Mouse (Mus musculus) heart, embryonic 15.5 days (tissue): Measurements from ENCODE around the gene Mapre1. TPM values are rescaled to one million over a fixed set of nuclear protein-coding genes. Genes with fewer than 3 reads are reported as not detected.

Source experiments
- ATAC-seq: fragments of 200-750 bp; cut with Nextera tagmentation; replicated peaks from 2 replicates; pipeline ENCODE4 v1.8.0; 2017; ENCODE audit warnings: low read depth, moderate TSS enrichment; ENCODE audit not compliant: insufficient number of reproducible peaks, insufficient read depth, low FRiP score
- H3K27ac ChIP-seq: fragments of 300-500 bp; sonication (generic); 2 replicates; pipeline ENCODE4 v1.5.1; 2015; ENCODE audit warnings: mild to moderate bottlenecking, inconsistent platforms
- H3K27me3 ChIP-seq: fragments of 300-500 bp; sonication (generic); 2 replicates; pipeline ENCODE4 v1.6.1; 2015; ENCODE audit warnings: inconsistent platforms
- H3K36me3 ChIP-seq: fragments of 300-500 bp; sonication (generic); 2 replicates; pipeline ENCODE4 v1.6.1; 2015; ENCODE audit warnings: mild to moderate bottlenecking, inconsistent platforms
- H3K4me1 ChIP-seq: fragments of 300-500 bp; sonication (generic); replicated peaks from 2 replicates; pipeline ENCODE4 v1.6.1; 2015; ENCODE audit warnings: inconsistent platforms
- H3K4me2 ChIP-seq: fragments of 300-500 bp; sonication (generic); 2 replicates; pipeline ENCODE4 v1.6.1; 2015; ENCODE audit warnings: inconsistent platforms, mild to moderate bottlenecking, moderate library complexity
- H3K4me3 ChIP-seq: fragments of 300-500 bp; sonication (generic); 2 replicates; pipeline ENCODE4 v1.5.1; 2015; ENCODE audit warnings: mild to moderate bottlenecking, inconsistent platforms
- H3K9ac ChIP-seq: fragments of 300-500 bp; sonication (generic); 2 replicates; pipeline ENCODE4 v1.6.1; 2015; ENCODE audit warnings: mild to moderate bottlenecking, inconsistent platforms
- H3K9me3 ChIP-seq: fragments of 300-500 bp; sonication (generic); replicated peaks from 2 replicates; pipeline ENCODE4 v1.6.1; 2016; ENCODE audit warnings: inconsistent platforms
- WGBS: fragments of 180-500 bp; shearing (Covaris S2); methylation state at CpG from one replicate; pipeline ENCODE4 v1.1.7; 2015; ENCODE audit warnings: mixed read lengths; 5-methylcytosine and 5-hydroxymethylcytosine counted together
- polyA plus RNA-seq: library from polyadenylated mRNA; unstranded; fragments of >200 nt; fragmentation: Nextera tagmentation; extraction: Ambion mirVana; gene quantifications from 2 replicates; pipeline ENCODE4 v1.2.1, GENCODE M21; 2015

Gene Mapre1
- polyA plus RNA-seq, 1 experiment from 2014 or later: 241 TPM

DNA sequence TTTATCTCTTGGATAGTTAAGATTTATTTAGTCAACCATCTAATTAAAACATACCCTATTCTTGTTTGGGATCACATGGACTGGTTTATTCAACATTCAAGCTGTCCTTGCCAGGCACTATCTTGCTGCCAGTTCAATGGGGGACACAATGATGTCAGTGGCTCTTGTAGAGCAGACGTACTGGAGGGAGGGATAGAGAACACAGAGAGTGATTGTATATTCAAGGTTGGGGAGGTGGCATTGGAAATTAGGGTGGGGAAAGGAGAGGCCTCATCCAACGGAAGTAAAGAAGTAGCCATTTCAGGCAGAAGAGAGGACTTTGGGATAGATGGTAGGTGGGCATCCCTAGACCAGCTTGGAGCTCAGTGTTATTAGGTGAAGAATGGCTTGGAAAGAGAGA, 16.2 kb upstream of the Mapre1 start:
- no peak overlapping the region for H3K4me3 ChIP-seq
- peaks cover 4% of the 10 kb centered on the region; the same call in 1 of the 2 replicates for H3K9me3 ChIP-seq
- H3K27ac ChIP-seq: no peak overlapping the region
- H3K4me2 ChIP-seq: no peak overlapping the region
- WGBS: 61% methylated on average over 2 of the region's 2 CpGs
- H3K27me3 ChIP-seq: no peaks in the 10 kb centered on the region
- no peak overlapping the region for H3K9ac ChIP-seq
- H3K4me1 ChIP-seq: no peaks in the 10 kb centered on the region
- ATAC-seq: no peak
- H3K36me3 ChIP-seq: no peaks in the 10 kb centered on the region

DNA sequence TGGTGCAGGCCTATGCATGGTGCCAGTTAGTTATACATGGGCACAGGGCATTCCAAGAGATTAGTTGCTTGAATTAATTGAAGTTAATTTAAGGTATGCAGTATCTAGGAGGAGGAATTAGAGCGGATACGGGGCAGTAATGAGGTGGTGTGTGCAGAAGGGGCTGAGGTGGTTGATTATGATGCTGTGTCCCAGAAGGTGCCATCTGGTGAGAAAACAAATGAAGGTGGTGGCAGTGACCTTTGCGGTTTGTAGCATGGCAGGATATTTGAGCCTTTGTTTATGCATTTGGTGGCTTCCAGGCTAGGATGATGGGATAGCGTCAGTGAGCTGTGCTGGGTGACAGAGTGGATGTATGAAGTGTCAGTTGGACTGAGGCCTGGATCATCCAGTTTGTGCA, 15.8 kb upstream of the Mapre1 start:
- Histone ChIP-seq H3K27me3 (no peaks in the 10 kb centered on the region), H3K27ac (no peak overlapping the region), H3K9me3 (peaks cover 4% of the 10 kb centered on the region; the same call in 1 of the 2 replicates), H3K4me3 (no peak overlapping the region), H3K36me3 (no peaks in the 10 kb centered on the region), H3K4me2 (no peak overlapping the region), H3K9ac (no peak overlapping the region), H3K4me1 (no peaks in the 10 kb centered on the region)
- 89% methylated on average over 4 of the region's 4 CpGs for WGBS
- ATAC-seq: no peak

DNA sequence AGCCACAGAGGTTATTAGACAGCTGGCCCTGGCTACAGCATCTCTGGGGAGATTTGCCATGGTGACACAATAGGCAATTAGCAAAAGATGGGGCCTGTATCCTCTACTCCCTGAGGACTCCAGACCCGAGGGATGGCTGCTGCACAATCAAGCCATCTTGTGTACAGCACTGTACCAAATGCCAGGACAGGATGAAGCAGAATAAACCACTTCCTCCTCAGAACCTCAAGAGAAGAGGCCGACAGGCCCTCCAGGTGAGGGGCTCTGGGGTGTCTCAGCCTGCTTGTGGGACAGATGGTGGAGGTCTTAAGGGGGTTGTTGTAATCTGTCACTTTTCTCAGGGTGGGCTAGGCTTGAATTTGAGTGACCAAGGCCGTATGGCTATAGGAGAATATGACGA, 7.0 kb upstream of the Mapre1 start:
- Histone ChIP-seq H3K27me3 (no peaks in the 10 kb centered on the region), H3K4me2 (no peak overlapping the region), H3K4me1 (no peaks in the 10 kb centered on the region), H3K36me3 (no peaks in the 10 kb centered on the region), H3K4me3 (no peak overlapping the region), H3K27ac (no peak overlapping the region), H3K9ac (no peak overlapping the region), H3K9me3 (no peaks in the 10 kb centered on the region)
- 75% methylated on average over 4 of the region's 4 CpGs for WGBS
- no peak for ATAC-seq

GRCm38 (mm10) chr2:153741437-153742065, 477 bp downstream of the Mapre1 start:
- WGBS: under 1% methylated on average over 46 of the region's 56 CpGs
- Histone ChIP-seq H3K9ac (peak overlapping the region; percentile 81), H3K9me3 (no peaks in the 10 kb centered on the region), H3K27me3 (no peaks in the 10 kb centered on the region), H3K4me1 (peaks cover 43% of the 10 kb centered on the region), H3K27ac (peak overlapping the region; percentile 94), H3K4me2 (peak overlapping the region; percentile 75), H3K36me3 (peaks cover 5% of the 10 kb centered on the region), H3K4me3 (peak overlapping the region; percentile 78)
- peak; percentile 85 for ATAC-seq

- no peaks in the 10 kb centered on the region for H3K27me3 ChIP-seq
- H3K4me1 ChIP-seq: peaks cover 56% of the 10 kb centered on the region
- H3K4me3 ChIP-seq: no peak overlapping the region
- peaks cover 21% of the 10 kb centered on the region for H3K36me3 ChIP-seq
- H3K4me2 ChIP-seq: no peak overlapping the region
- ATAC-seq: no peak
- no peak overlapping the region for H3K27ac ChIP-seq
- H3K9ac ChIP-seq: no peak overlapping the region
- no peaks in the 10 kb centered on the region for H3K9me3 ChIP-seq
Observed at GRCm38 (mm10) chr2:153747994-153748393, 6.9 kb downstream of the Mapre1 start.

- H3K27ac ChIP-seq: peak overlapping the region; percentile 18; the same call in 1 of the 2 replicates
Observed at GRCm38 (mm10) chr2:153750363-153750762, 9.3 kb downstream of the Mapre1 start.

DNA sequence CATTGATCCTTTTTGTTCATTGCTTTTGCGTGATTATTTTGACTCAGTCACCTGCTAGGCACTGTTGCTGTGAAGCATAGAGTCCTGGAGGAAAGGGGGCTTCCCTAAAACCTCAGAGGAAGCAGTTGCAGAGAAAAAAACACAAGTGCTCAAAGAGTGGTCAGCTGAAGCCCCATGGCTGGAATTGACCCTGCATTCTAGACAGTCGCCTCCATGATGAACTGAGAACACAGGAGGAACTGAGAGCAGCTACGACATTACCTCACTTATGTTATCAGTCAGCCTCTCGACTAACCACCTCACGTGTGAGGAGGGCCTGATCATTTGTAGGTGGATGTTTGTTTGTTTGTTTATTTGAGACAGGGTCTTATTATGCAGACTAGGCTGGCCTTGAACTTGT, 21.0 kb downstream of the Mapre1 start:
- no peak overlapping the region for H3K4me3 ChIP-seq
- H3K9me3 ChIP-seq: no peaks in the 10 kb centered on the region
- H3K4me1 ChIP-seq: peaks cover 9% of the 10 kb centered on the region
- H3K27ac ChIP-seq: peak overlapping the region; percentile 1; the same call in 1 of the 2 replicates
- peaks cover 91% of the 10 kb centered on the region for H3K36me3 ChIP-seq
- ATAC-seq: no peak
- no peak overlapping the region for H3K4me2 ChIP-seq
- H3K9ac ChIP-seq: no peak overlapping the region
- 62% methylated on average over 5 of the region's 5 CpGs for WGBS
- H3K27me3 ChIP-seq: no peaks in the 10 kb centered on the region

More at GRCm38 (mm10) chr2:153750363-153750762, 9.3 kb downstream of the Mapre1 start:
- no peaks in the 10 kb centered on the region for H3K27me3 ChIP-seq
- H3K4me1 ChIP-seq: peaks cover 32% of the 10 kb centered on the region
- H3K36me3 ChIP-seq: peaks cover 21% of the 10 kb centered on the region
- WGBS: 53% methylated on average over 2 of the region's 2 CpGs
- ATAC-seq: no peak
- no peaks in the 10 kb centered on the region for H3K9me3 ChIP-seq
- no peak overlapping the region for H3K4me2 ChIP-seq
- H3K4me3 ChIP-seq: no peak overlapping the region
- H3K9ac ChIP-seq: no peak overlapping the region

- H3K36me3 ChIP-seq: peaks cover 68% of the 10 kb centered on the region
- no peak overlapping the region for H3K4me2 ChIP-seq
- H3K9me3 ChIP-seq: no peaks in the 10 kb centered on the region
- 64% methylated on average over 6 of the region's 6 CpGs for WGBS
- no peaks in the 10 kb centered on the region for H3K4me1 ChIP-seq
- no peak for ATAC-seq
- no peak overlapping the region for H3K9ac ChIP-seq
- no peak overlapping the region for H3K27ac ChIP-seq
- no peaks in the 10 kb centered on the region for H3K27me3 ChIP-seq
- H3K4me3 ChIP-seq: no peak overlapping the region
Observed at GRCm38 (mm10) chr2:153767484-153767883, 26.4 kb downstream of the Mapre1 start.

- no peaks in the 10 kb centered on the region for H3K4me1 ChIP-seq
- H3K27me3 ChIP-seq: no peaks in the 10 kb centered on the region
- no peak overlapping the region for H3K4me2 ChIP-seq
- ATAC-seq: no peak
- WGBS: 85% methylated on average over 2 of the region's 2 CpGs
- no peaks in the 10 kb centered on the region for H3K9me3 ChIP-seq
- peaks cover 62% of the 10 kb centered on the region for H3K36me3 ChIP-seq
- H3K4me3 ChIP-seq: no peak overlapping the region
- H3K9ac ChIP-seq: no peak overlapping the region
- H3K27ac ChIP-seq: no peak overlapping the region
Observed at GRCm38 (mm10) chr2:153768881-153769280, 27.8 kb downstream of the Mapre1 start.

DNA sequence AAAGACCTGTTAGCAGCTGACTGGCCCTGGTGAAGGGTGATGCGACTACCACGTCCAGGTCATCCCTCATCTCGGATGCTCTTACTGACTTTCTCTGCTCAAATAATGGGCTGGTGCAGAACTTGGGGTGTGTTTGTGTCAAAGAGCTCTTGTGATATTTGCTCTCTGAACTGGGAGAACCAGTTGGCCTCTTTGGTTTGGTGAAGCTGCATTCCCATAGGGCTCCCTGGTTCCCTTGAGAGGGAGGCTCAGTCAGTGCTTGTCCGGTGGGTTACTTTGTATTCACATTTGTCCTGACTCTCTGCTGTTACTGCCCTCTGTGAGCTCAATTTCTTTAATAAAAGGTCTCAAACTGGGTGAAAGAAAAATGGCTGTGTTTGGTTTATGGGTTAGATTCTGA, 31.9 kb downstream of the Mapre1 start:
- Histone ChIP-seq H3K9me3 (no peaks in the 10 kb centered on the region), H3K9ac (no peak overlapping the region), H3K4me2 (no peak overlapping the region), H3K4me3 (no peak overlapping the region), H3K27ac (no peak overlapping the region), H3K27me3 (no peaks in the 10 kb centered on the region), H3K36me3 (peaks cover 28% of the 10 kb centered on the region), H3K4me1 (no peaks in the 10 kb centered on the region)
- ATAC-seq: no peak
- WGBS: 91% methylated on average over 4 of the region's 4 CpGs

- no peaks in the 10 kb centered on the region for H3K9me3 ChIP-seq
- H3K4me3 ChIP-seq: no peak overlapping the region
- peaks cover 14% of the 10 kb centered on the region for H3K36me3 ChIP-seq
- no peak overlapping the region for H3K4me2 ChIP-seq
- no peak overlapping the region for H3K9ac ChIP-seq
- 93% methylated on average over 4 of the region's 4 CpGs for WGBS
- peaks cover 13% of the 10 kb centered on the region for H3K4me1 ChIP-seq
- H3K27ac ChIP-seq: no peak overlapping the region
- ATAC-seq: no peak
- H3K27me3 ChIP-seq: no peaks in the 10 kb centered on the region
Observed at GRCm38 (mm10) chr2:153775472-153775871, 34.4 kb downstream of the Mapre1 start.
